Mouse (Mus musculus) midbrain, embryonic 16.5 days (tissue): ENCODE results near the gene Prpsap2. TPM values are rescaled to one million over a fixed set of nuclear protein-coding genes. Genes with fewer than 3 reads are reported as not detected.

Experiments used
- ATAC-seq: fragments of 200-750 bp; cut with Nextera tagmentation; 2 replicates; pipeline ENCODE4 v1.8.0; 2017; ENCODE audit warnings: moderate TSS enrichment
- H3K27ac ChIP-seq: fragments of 300-500 bp; sonication (generic); 2 replicates; pipeline ENCODE4 v1.5.1; 2014; ENCODE audit warnings: mild to moderate bottlenecking, low read length, mixed read lengths
- H3K27me3 ChIP-seq: fragments of 300-500 bp; sonication (generic); 2 replicates; pipeline ENCODE4 v1.6.1; 2014; ENCODE audit warnings: low read depth, low read length, mixed read lengths; ENCODE audit not compliant: control insufficient read depth, insufficient read depth
- H3K36me3 ChIP-seq: fragments of 300-500 bp; sonication (generic); 2 replicates; pipeline ENCODE4 v1.6.1; 2014; ENCODE audit warnings: mild to moderate bottlenecking, low read length, moderate library complexity, mixed read lengths; ENCODE audit not compliant: control insufficient read depth, insufficient read depth
- H3K4me1 ChIP-seq: fragments of 300-500 bp; sonication (generic); 2 replicates; pipeline ENCODE4 v1.6.1; 2014; ENCODE audit warnings: mild to moderate bottlenecking, low read length, mixed read lengths; ENCODE audit not compliant: control insufficient read depth, insufficient read depth
- H3K4me2 ChIP-seq: fragments of 300-500 bp; sonication (generic); 2 replicates; pipeline ENCODE4 v1.6.1; 2014; ENCODE audit warnings: mild to moderate bottlenecking, low read length, mixed read lengths
- H3K4me3 ChIP-seq: fragments of 300-500 bp; sonication (generic); 2 replicates; pipeline ENCODE4 v1.5.1; 2014; ENCODE audit warnings: low read depth, mild to moderate bottlenecking, low read length, moderate library complexity, mixed read lengths
- H3K9ac ChIP-seq: fragments of 300-500 bp; sonication (generic); 2 replicates; pipeline ENCODE4 v1.6.1; 2014; ENCODE audit warnings: low read depth, low read length, mixed read lengths
- H3K9me3 ChIP-seq: fragments of 300-500 bp; sonication (generic); replicated peaks from 2 replicates; pipeline ENCODE4 v1.6.1; 2014; ENCODE audit warnings: mild to moderate bottlenecking, low read length, mixed read lengths; ENCODE audit not compliant: control insufficient read depth, poor library complexity, severe bottlenecking
- WGBS: fragments of 180-500 bp; shearing (Covaris S2); extraction: QIAGEN DNeasy Blood & Tissue Kit; methylation state at CpG from one replicate; pipeline ENCODE4 v1.1.7; 2014; 5-methylcytosine and 5-hydroxymethylcytosine counted together
- polyA plus RNA-seq: library from polyadenylated mRNA; unstranded; fragments of >200 nt; fragmentation: Nextera tagmentation; extraction: Ambion mirVana; gene quantifications from 2 replicates; pipeline ENCODE4 v1.2.1, GENCODE M21; 2015

Prpsap2 gene
- polyA plus RNA-seq, 1 experiment from 2014 or later = 55.3 TPM

DNA sequence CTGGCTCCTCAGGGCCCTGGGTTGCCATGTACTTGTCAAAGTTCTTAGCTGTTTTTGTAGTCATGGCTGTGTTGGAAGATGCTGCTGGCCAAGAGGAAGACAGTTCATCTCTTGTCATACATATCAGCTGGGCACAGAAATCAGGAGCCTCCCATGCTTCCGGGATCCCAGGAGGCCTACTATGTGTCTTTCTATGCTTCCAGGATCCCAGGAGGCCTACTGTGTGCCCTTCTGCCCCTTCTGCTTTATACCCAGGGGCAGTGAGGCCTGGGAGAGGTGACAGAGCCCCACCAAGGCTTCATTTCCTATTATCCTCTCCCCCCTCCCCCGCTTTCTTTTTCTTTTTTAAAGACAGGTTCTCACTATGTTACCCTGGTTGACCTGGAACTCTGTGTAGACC lies 56.3 kb downstream of the Prpsap2 start:
- no peak overlapping the region for H3K27ac ChIP-seq
- H3K4me1 ChIP-seq = no peaks in the 10 kb centered on the region
- no peaks in the 10 kb centered on the region for H3K27me3 ChIP-seq
- H3K4me2 ChIP-seq = no peak overlapping the region
- no peaks in the 10 kb centered on the region for H3K36me3 ChIP-seq
- no peak overlapping the region for H3K9ac ChIP-seq
- H3K4me3 ChIP-seq = no peak overlapping the region
- WGBS = 86% methylated on average over 2 of the region's 2 CpGs
- H3K9me3 ChIP-seq = no peaks in the 10 kb centered on the region
- ATAC-seq = no peak

DNA sequence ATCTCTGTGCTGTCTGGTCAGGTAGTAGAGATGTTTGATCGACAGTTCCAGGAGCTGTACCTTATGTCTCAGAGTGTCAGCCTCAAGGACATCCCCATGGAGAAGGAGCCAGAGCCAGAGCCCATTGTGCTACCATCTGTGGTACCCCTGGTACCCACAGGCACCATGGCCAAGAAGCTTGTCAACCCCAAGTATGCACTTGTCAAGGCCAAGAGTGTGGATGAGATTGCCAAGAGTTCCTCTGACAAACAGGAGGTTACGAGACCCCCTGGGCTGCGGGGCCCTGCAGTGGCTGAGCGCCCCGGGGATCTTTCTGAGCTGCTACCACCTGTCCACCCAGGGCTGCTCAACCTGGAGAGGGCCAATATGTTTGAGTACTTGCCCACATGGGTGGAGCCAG lies 59.4 kb downstream of the Prpsap2 start:
- Histone ChIP-seq H3K4me1 (0 out of 2 replicates have a peak, but pooled peaks cover 3% of the 10 kb centered on the region), H3K9me3 (no peaks in the 10 kb centered on the region), H3K36me3 (no peaks in the 10 kb centered on the region), H3K9ac (no peak overlapping the region), H3K27me3 (no peaks in the 10 kb centered on the region), H3K27ac (no peak overlapping the region), H3K4me2 (no peak overlapping the region), H3K4me3 (no peak overlapping the region)
- 95% methylated on average over 5 of the region's 5 CpGs for WGBS
- ATAC-seq = no peak

DNA sequence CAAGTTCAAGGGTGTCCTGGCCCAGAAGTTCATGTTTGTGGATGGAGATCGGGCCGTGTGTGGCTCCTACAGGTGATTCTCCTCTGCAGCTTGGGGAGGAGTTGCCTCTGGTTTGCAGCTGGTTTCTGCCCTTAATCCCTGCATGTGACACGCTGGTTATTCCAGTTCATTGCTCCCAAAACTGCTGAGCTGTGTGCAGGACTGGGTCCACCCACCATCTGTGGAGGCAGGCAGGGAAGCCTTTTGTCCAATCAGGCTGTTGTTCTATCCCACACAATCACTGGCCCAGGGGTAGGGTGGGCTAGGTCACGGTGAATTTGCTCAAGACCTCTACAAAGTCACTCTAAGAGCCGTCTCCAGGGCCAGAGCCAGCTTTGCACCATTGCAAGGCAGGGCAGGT lies 60.2 kb downstream of the Prpsap2 start:
- WGBS = 40% methylated on average over 5 of the region's 5 CpGs
- no peak for ATAC-seq
- no peaks in the 10 kb centered on the region for H3K27me3 ChIP-seq

DNA sequence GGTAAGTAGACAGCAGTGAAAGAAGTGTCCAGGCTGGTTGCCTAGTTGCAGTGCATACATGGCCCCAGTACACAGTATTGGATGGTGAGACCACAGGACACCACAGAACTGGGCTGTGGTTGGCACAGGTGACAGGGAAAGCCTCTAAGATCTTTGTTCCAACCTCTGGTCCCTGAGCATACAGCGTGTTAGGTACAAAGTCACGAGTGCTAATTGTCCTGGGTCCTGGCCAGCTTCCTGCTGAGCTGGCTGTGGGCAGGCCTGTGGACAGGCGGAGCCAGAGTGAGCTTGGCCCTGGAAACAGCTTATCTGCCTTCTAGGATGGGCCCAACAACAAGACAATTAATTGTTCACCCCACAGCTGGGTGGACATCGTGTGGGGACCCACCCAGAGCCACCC lies 62.0 kb downstream of the Prpsap2 start:
- 36% methylated on average over 4 of the region's 4 CpGs for WGBS
- Histone ChIP-seq H3K4me3 (no peak overlapping the region), H3K9ac (no peak overlapping the region), H3K36me3 (no peaks in the 10 kb centered on the region), H3K4me2 (no peak overlapping the region), H3K27me3 (no peaks in the 10 kb centered on the region), H3K27ac (no peak overlapping the region), H3K9me3 (no peaks in the 10 kb centered on the region), H3K4me1 (0 out of 2 replicates have a peak, but pooled peaks cover 3% of the 10 kb centered on the region)
- no peak for ATAC-seq

More for the DNA sequence above, 60.2 kb downstream of the Prpsap2 start:
- no peak overlapping the region for H3K9ac ChIP-seq
- 0 out of 2 replicates have a peak, but pooled peaks cover 3% of the 10 kb centered on the region for H3K4me1 ChIP-seq
- H3K4me2 ChIP-seq = no peak overlapping the region
- H3K4me3 ChIP-seq = no peak overlapping the region
- no peaks in the 10 kb centered on the region for H3K36me3 ChIP-seq
- H3K9me3 ChIP-seq = no peaks in the 10 kb centered on the region
- H3K27ac ChIP-seq = no peak overlapping the region

DNA sequence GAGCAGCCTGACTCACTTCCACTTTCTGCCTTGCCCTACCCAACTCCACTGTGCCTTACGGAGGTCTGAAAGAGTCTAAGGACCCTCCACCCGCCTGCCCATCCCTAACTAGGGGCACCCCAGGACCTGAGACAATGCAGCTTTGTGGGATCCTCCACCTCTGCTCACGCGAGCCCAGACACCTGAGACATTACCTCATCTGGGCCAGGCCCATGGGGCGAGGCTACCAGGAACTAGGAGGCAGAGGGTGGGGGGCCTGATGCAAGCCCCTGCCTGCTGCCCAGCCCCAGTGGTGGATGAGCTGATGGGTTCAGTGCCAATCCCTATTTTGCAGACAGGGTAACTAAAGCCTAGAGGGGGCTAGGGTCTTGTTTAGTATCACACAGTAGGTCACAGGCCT lies 62.4 kb downstream of the Prpsap2 start:
- H3K27ac ChIP-seq = no peak overlapping the region
- 93% methylated on average over 5 of the region's 5 CpGs for WGBS
- H3K9ac ChIP-seq = no peak overlapping the region

DNA sequence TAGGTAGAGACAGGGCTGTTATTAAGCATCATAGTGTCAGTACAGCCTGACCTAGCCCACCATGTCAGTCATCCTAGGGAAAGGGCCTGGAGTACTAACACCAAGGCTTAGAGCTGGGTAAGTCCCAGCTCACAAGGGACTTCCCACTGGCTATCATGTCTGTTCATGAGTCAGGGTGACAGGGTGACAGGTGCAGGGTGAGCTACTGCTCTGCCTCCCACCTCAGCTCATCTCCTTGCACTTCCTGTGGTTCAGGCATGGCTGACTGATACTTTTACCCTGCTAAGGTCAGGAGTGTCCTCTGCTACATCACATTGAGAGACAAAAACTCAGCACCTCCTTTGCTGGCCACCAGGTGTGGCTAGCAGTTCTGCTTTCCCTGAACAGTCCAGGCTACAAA lies 63.0 kb downstream of the Prpsap2 start:
- H3K9ac ChIP-seq = no peak overlapping the region
- H3K4me3 ChIP-seq = no peak overlapping the region
- no peak for ATAC-seq
- no peak overlapping the region for H3K27ac ChIP-seq
- 0 out of 2 replicates have a peak, but pooled peaks cover 3% of the 10 kb centered on the region for H3K4me1 ChIP-seq
- no peaks in the 10 kb centered on the region for H3K36me3 ChIP-seq
- no peaks in the 10 kb centered on the region for H3K9me3 ChIP-seq
- H3K4me2 ChIP-seq = no peak overlapping the region
- H3K27me3 ChIP-seq = no peaks in the 10 kb centered on the region

More for the DNA sequence above, 62.4 kb downstream of the Prpsap2 start:
- Histone ChIP-seq H3K4me2 (no peak overlapping the region), H3K9me3 (no peaks in the 10 kb centered on the region), H3K4me3 (no peak overlapping the region), H3K27me3 (no peaks in the 10 kb centered on the region), H3K36me3 (no peaks in the 10 kb centered on the region), H3K4me1 (0 out of 2 replicates have a peak, but pooled peaks cover 3% of the 10 kb centered on the region)
- no peak for ATAC-seq

DNA sequence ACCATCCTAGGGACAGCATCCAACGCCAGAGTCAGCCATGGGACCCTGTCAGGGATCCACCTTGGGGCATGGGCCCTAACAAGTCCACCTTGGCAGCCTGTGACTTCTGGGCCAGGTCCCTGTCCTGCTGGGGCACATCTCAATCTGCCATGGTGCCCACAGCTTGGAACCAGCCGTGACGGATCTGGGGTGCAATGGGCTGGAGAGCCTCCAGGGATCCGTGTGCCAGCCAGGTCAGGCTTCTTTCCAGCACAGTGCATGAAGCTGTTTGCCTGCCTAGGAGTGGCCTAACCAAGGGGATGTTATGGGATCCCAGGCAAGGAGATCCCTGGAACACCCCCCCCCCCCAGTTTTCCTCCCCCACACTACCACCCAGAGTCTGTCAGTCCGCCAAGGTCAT lies 68.9 kb downstream of the Prpsap2 start:
- WGBS = 90% methylated on average over 5 of the region's 5 CpGs
- H3K36me3 ChIP-seq = no peaks in the 10 kb centered on the region

DNA sequence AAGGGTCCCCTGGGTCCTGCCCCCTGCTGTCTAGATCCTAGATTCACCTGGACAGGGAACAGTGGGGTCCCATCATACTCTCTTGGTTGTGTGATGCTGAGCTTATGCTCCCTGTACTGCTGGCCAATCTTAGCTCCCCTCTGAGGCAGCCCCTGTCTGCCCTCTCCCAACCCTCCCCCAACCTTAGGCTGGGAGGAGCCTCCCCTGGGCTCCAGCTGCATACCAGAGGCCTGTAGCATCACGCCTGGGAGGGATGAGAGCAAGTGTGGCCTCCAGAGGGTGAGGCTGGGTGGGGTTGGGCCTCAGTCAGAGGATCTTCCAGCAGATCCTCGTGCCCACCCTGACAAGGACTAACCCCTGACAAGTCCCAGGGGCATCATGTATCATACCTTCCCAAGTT lies 74.3 kb downstream of the Prpsap2 start:
- Histone ChIP-seq H3K4me1 (0 out of 2 replicates have a peak, but pooled peaks cover 3% of the 10 kb centered on the region), H3K9ac (no peak overlapping the region), H3K27ac (no peak overlapping the region), H3K9me3 (no peaks in the 10 kb centered on the region), H3K27me3 (peaks cover 27% of the 10 kb centered on the region), H3K4me2 (no peak overlapping the region), H3K36me3 (no peaks in the 10 kb centered on the region), H3K4me3 (no peak overlapping the region)
- no peak for ATAC-seq
- WGBS = 63% methylated on average over 2 of the region's 2 CpGs

More for the DNA sequence above, 68.9 kb downstream of the Prpsap2 start:
- Histone ChIP-seq H3K27me3 (no peaks in the 10 kb centered on the region), H3K27ac (no peak overlapping the region), H3K9ac (no peak overlapping the region), H3K4me2 (no peak overlapping the region), H3K4me3 (no peak overlapping the region), H3K4me1 (no peaks in the 10 kb centered on the region), H3K9me3 (no peaks in the 10 kb centered on the region)
- no peak for ATAC-seq

DNA sequence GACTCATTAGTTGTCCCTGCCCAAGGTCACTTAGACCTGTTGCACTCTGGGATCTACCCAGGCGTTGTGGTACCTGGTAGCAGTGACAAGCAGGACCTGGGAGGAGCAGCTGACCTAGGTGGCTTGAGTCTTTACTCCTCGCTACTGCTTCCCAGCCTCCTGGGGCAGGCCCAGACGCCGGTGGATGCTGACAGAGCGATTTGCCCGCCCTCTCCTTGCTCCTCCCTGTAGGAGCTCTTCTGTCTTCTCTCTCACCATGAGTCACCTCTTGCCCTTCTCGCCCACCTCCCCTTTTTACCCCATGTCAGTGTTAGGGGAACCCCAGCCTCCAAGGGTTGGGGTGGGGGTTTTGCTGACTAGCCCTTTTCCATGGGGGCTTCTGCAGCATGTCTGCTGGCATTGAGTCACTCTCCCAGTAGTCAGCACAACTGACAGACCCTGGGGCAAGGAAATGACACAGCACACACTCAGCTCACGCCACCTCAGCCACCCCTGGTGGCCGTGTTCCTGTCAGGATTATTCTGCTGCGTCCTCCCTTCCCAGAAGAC lies 74.9 kb downstream of the Prpsap2 start:
- Histone ChIP-seq H3K27me3 (peaks cover 27% of the 10 kb centered on the region), H3K4me2 (no peak overlapping the region), H3K4me1 (0 out of 2 replicates have a peak, but pooled peaks cover 3% of the 10 kb centered on the region), H3K4me3 (no peak overlapping the region), H3K27ac (no peak overlapping the region), H3K36me3 (no peaks in the 10 kb centered on the region), H3K9me3 (no peaks in the 10 kb centered on the region), H3K9ac (no peak overlapping the region)
- WGBS = 47% methylated on average over 10 of the region's 10 CpGs
- ATAC-seq = no peak
